Mouse (Mus musculus) liver, adult 2 months (tissue): ENCODE results near the gene Iqcf4.

ENCODE experiments used
- CTCF ChIP-seq: fragments of 200-500 bp; IDR thresholded peaks from 2 replicates; pipeline ENCODE4 v1.5.1; 2011; ENCODE audit warnings: low read depth, low read length, control low read depth
- POLR2A ChIP-seq: fragments of 200-500 bp; IDR thresholded peaks from 2 replicates; pipeline ENCODE4 v1.6.1; 2011; ENCODE audit warnings: low read length, control low read depth; ENCODE audit not compliant: insufficient read depth; ENCODE audit errors: extremely low read depth

DNA sequence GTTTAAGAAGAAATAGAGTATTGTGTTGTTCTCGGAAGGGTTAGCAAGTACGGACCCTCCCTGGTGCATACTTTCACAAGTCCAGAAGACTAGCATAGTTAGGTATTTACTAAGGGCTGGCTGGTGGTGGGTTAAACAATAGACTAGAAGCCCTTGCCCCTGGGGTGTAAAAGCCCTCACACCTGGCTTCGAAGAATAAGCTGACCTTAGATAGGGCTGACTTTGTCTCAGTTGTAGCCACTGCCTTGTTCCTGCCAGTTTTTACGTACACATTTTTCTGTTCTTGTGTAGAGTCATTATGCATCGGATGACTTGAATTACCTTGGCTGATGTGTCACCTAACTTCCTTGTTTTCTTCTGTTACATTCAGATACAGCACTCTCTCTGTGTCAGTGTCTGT lies 2.6 kb upstream of the Iqcf4 start:
- TF ChIP-seq POLR2A (no peak), CTCF (no peak)
